Mouse (Mus musculus) lung, postnatal 0 days (tissue): ENCODE data around the gene Snap25.

ENCODE experiments used
- CTCF ChIP-seq: IDR thresholded peaks from 2 replicates; pipeline ENCODE4 v1.5.1; 2016; ENCODE audit warnings: antibody characterized with exemption, mild to moderate bottlenecking
- EP300 ChIP-seq: IDR thresholded peaks from 2 replicates; pipeline ENCODE4 v1.6.1; 2016; ENCODE audit warnings: antibody characterized with exemption, mild to moderate bottlenecking, control low read depth

- TF ChIP-seq EP300 (no peak), CTCF (no peak)
Observed at GRCm38 (mm10) chr2:136666951-136667350, 46.3 kb upstream of the Snap25 start.
